Mouse (Mus musculus): Measurements from ENCODE around the gene Ubac2.

GRCm38 (mm10) chr14:121960531-121960930 is 82.1 kb downstream of the Ubac2 start:
- TF ChIP-seq CTCF (IDR thresholded peaks at IDR 0.05; ENCODE audit: insufficient read depth, low read length) = no peak
- TF ChIP-seq POLR2A (IDR thresholded peaks at IDR 0.05; ENCODE audit: borderline replicate concordance, extremely low read depth, low read depth, low read length) = no peak

All from lung, adult 2 months (tissue).